Mouse (Mus musculus) adrenal gland, postnatal 36 days (tissue): ENCODE measurements around the gene Ehmt1. TPM values are rescaled to one million over a fixed set of nuclear protein-coding genes. Genes with fewer than 3 reads are reported as not detected.
A peak's percentile ranks its signal among the peaks of the same experiment; 100 is the strongest.

Experiments
- DNase-seq, 2 experiments: peaks; one replicate each; pipeline ENCODE4 v3.0.0; 2021; ENCODE audit warnings: mixed read lengths in 1 of 2
- long read RNA-seq, 2 experiments: library from polyadenylated mRNA; stranded (forward); transcript quantifications; one replicate each; pipeline ENCODE4 v2.0.0; 2021; ENCODE audit warnings: borderline sequencing depth in 2 of 2
- total RNA-seq, 2 experiments: library from RNA; stranded (reverse); gene quantifications; 2 replicates each; pipeline ENCODE4 v1.2.3; 2021

The Ehmt1 gene
- total RNA-seq: 10 to 100 TPM; 52.8 to 57.7 TPM
- long read RNA-seq, experiment 1, full-length matches to known transcripts: 6 of 16 reads
- long read RNA-seq, experiment 1, partial matches to known transcripts: 4 of 16 reads
- long read RNA-seq, experiment 1, other reads (novel, unspliced or antisense): 6 of 16 reads
- long read RNA-seq, experiment 2, partial matches to known transcripts: 3 of 6 reads
- long read RNA-seq, experiment 2, other reads (novel, unspliced or antisense): 3 of 6 reads

GRCm38 (mm10) chr2:24918930-24919838, at the start of gene Ehmt1:
Gene Ehmt1 (minus strand): TSS chr2:24919614.
- DNase-seq: peak; percentile 97 to 98

- peak; percentile 88 to 90 for DNase-seq
These were observed 43.0 kb upstream of the Ehmt1 start, which contains the start of gene Dph7 for GRCm38 (mm10) chr2:24962304-24963000. Gene Dph7 (plus strand): TSS chr2:24962400.

- peak; percentile 53 to 71 for DNase-seq
These were observed 41.5 kb upstream of the Ehmt1 start for GRCm38 (mm10) chr2:24960910-24961309.

GRCm38 (mm10) chr2:24952537-24953055, 33.2 kb upstream of the Ehmt1 start:
- DNase-seq: no peak

GRCm38 (mm10) chr2:24950189-24950535, 30.7 kb upstream of the Ehmt1 start:
- peak in 1 of 2 experiments; percentile 38 for DNase-seq

- peak; percentile 99 to 100 for DNase-seq
These were observed 30.2 kb upstream of the Ehmt1 start, which contains the start of gene Zmynd19 for GRCm38 (mm10) chr2:24949421-24950188. Gene Zmynd19 (plus strand): TSS chr2:24949792.

GRCm38 (mm10) chr2:24944304-24944703, 24.9 kb upstream of the Ehmt1 start:
- DNase-seq: peak; percentile 17 to 57

GRCm38 (mm10) chr2:24942092-24942491, 22.7 kb upstream of the Ehmt1 start:
- no peak for DNase-seq

- peak; percentile 95 for DNase-seq
These were observed 15.8 kb upstream of the Ehmt1 start, which contains the start of gene Arrdc1 for GRCm38 (mm10) chr2:24935057-24935796. Gene Arrdc1 (minus strand): TSS chr2:24935252.

GRCm38 (mm10) chr2:24934441-24934963, 15.1 kb upstream of the Ehmt1 start:
- DNase-seq: no peak

- no peak for DNase-seq
These were observed 10.2 kb upstream of the Ehmt1 start for GRCm38 (mm10) chr2:24929593-24929992.

GRCm38 (mm10) chr2:24929119-24929518, 9.7 kb upstream of the Ehmt1 start:
- no peak for DNase-seq

GRCm38 (mm10) chr2:24927810-24928479, 8.5 kb upstream of the Ehmt1 start:
- DNase-seq: peak in 1 of 2 experiments; percentile 16

- DNase-seq: no peak
These were observed 7.5 kb upstream of the Ehmt1 start for GRCm38 (mm10) chr2:24926965-24927358.

GRCm38 (mm10) chr2:24926345-24926964, 7.0 kb upstream of the Ehmt1 start:
- no peak for DNase-seq

GRCm38 (mm10) chr2:24925284-24925683, 5.9 kb upstream of the Ehmt1 start:
- no peak for DNase-seq

GRCm38 (mm10) chr2:24923561-24923960, 4.1 kb upstream of the Ehmt1 start:
- DNase-seq: peak; percentile 22 to 60

GRCm38 (mm10) chr2:24919839-24920175, 393 bp upstream of the Ehmt1 start:
- DNase-seq: no peak

GRCm38 (mm10) chr2:24914762-24915161, 4.7 kb downstream of the Ehmt1 start:
- no peak for DNase-seq
